Mouse (Mus musculus) left cerebral cortex, postnatal 36 days (tissue): ENCODE data around the gene Kcnip4. TPM values are rescaled to one million over a fixed set of nuclear protein-coding genes. Genes with fewer than 3 reads are reported as not detected.
A peak's percentile ranks its signal among the peaks of the same experiment; 100 is the strongest.

Source experiments
- DNase-seq, 2 experiments: peaks; one replicate each; pipeline ENCODE4 v3.0.0; 2021 to 2022; ENCODE audit warnings: low spot score in 2 of 2, mixed read lengths in 1 of 2
- intact Hi-C: fragments of 180-260 bp; cut with DNase I; formaldehyde crosslinking; loops from one replicate; pipeline ENCODE4 v1.15.1; 2025
- total RNA-seq, 2 experiments: library from RNA; stranded (reverse); gene quantifications; 2 replicates each; pipeline ENCODE4 v1.2.3; 2021

The Kcnip4 gene
- total RNA-seq, 2 experiments from 2014 or later, result 58.4 to 66.4 TPM

DNA sequence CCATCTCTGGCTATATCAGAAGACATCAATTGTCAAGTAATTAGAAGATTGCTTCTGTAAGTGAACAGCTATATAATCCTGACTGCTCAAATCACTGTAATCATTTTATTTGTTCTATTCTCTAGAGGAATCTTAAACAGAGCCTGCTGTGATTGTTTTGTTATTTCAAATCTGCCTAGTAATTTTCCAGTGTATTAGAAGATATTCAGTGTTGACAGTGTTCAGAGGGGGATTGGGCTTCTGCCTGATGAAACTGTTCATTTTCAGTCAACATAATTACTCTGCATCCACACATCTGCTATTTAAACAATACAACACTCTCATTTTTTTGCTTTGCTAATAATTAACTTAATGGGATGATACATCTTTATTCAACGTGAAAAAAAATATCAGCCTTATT lies 476.7 kb downstream of the Kcnip4 start:
- DNase-seq, result no peak

DNA sequence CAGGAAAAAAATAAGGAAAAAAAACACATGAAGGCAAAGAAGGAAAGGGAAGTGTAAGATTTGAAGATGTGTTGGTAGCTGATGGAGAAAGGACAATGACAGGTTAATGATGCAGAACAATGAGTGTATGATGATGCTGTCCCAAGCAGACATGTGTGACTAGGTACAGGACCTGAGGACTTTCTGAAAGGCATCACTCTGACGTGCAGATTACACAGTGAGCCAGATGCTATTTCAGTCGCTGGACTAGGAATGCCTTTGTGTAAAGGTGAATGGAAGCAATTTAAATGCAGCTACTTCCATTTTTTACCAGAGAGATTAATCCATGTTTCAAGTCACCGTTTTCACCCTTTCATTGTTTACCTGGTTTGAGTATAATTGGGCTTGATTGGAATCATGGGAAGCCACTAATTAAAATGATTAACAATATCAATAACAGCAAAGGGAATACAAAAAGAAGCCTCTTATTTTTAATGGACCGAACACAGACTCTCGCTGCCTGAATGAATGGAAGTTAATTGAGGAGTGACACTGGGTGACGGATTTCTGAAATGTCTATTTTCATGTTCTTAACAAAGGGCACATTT lies 483.4 kb downstream of the Kcnip4 start:
- intact Hi-C loops, result no loop called here
- DNase-seq, result no peak

More for the DNA sequence above, 476.7 kb downstream of the Kcnip4 start:
- intact Hi-C loops, result no loop called here

DNA sequence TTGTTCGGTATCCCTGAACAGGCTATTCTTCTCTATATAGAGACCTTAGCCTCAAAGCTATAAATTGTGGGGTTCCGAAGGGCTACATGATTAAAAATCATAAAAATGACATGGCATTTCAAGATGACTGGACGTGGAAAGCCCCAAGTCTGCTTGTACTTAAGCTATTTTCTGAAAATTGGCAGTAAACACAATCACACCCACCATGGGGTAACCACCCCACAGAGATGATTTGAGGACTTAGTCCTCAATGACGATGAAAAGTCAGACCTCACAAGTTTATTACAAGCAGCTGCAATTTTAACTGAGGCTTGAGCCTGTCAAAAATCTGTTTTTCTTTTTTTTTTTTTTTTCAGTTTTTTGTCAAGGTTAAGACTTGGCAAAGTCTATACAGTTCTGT lies 527.3 kb downstream of the Kcnip4 start:
- intact Hi-C loops, result no loop called here
- no peak for DNase-seq

DNA sequence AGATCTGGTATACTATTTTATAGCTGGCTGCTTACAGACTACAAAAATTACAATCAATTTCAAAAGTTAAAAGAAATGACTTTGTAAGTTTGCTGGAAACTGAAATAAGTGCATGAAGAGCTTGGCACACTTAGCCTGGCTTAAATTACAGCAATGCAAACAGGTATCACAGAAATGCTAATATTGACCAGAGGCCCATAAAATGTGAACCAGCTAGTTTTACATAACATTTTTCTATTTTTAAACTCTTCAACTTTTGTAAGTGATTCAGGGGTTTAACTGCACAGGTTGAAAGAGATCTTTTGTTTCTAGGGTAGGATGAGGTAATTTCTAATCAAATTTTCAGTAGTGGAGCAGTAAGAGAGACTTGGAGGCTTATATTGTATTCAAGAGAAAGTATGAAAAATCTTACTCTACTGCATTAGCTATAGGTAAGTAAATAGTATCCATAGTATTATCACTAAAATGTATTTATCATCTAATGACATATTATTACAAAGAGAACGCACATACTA lies 535.5 kb downstream of the Kcnip4 start:
- DNase-seq, result no peak
- intact Hi-C loops, result no loop called here

DNA sequence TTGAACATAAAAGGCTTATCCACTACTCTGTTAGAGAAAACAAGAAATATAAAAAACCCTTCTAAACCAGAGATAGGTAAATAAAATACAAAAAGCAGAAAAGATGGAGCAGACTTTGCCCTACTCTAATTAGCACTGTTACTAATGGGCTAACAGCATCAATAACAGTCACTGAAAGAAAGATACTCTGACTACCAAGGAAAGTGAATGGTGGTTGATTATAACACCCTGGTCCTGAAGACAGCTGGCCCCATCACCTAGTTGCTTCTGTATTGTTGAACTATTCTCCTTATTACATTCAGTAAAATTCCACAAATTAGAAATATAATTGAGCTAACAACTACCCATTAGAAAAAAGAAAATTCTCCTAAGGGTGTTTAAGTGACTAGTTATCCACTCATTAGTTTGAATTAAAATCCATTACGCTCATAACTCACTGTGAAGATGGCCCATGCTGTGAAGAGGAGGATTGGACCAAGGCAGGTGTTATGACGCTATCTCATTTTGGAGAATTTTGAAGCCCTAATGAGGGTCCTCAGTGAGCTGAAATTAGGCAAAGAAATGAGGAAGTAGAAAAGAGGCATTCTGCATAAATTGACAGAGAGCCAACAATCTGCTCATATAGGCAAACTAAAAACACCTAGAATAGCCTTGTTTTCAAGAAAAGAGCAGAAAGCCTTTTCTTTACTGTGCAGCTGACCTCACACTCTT lies 582.2 kb downstream of the Kcnip4 start:
- intact Hi-C loops, result no loop called here
- no peak for DNase-seq

DNA sequence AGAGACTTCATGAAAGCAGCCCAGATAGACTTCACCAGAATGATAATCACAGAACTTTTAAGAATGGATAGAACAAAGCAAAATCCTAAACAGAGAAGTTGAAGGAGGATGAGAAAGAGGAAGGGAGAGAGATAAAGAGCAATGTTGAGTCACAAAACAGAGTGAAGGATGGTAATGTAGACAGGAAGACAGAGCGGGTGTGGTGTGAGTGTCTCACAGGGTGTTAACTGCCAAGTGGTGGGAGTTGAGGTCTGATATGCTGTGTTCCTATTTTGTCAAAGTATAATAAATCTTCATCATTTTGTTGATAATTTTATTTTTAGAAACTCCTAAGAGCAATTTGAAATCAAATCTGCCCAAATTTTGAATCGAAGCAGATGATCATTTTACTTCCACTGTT lies 592.8 kb downstream of the Kcnip4 start:
- DNase-seq, result no peak
- intact Hi-C loops, result no loop called here

DNA sequence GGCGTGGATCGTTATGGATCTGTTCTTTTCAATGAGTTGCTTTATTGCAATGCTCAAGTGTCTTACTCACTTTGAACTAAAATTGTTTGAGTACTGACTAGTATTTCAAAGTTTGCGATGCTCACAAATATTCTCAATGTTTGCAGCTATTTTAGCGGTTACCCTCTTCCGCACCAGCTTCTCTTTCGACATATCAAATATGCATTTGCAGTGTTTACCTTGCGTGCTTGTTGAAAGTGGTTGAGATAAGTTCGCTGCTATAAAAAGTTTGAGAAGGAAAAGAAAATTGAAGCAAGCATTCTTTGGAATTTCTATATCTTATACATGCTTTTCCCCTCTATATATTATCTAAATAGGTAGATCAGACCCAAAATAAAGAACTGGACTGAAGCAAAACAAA lies 634.5 kb downstream of the Kcnip4 start:
- no peak for DNase-seq
- intact Hi-C loops, result no loop called here

DNA sequence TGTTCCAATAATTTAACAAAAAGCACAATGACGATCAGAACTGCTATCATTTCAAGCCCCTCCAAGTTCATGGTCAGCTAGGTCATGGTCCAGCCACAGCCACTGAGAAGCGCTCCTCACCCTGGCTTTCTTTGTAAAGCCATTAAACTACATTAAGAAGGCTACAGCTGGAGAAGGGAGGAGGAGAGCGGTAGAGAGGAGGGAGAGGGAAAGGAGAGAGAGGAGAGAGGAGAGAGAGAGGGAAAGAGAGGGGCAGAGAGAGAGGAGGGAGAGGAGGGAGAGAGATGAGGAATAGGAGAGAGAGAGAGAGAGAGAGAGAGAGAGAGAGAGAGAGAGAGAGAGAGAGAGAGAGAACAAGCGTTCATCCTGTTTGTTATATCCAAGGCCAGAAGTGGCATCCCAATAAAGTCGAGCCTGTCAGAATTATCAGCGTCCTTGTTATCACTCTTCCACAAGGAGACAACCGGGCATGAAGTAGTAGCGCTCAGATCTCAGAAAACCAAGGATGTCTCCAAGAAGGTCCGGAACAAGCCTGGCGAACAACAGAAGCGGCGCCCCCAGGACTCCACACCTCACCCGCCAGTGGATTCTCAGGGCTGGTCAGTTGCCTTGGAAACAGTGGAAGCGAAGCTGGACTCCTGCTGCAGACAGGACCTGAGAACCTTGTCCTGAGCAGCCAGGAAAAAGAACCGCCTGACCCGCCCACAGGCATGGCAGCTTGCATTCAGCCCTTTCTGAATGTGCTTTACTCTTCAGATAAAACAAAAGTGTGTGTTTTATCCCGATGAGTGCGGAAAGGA lies 635.1 kb downstream of the Kcnip4 start:
- intact Hi-C loops, result no loop called here
- DNase-seq, result peak; percentile 16 to 24

DNA sequence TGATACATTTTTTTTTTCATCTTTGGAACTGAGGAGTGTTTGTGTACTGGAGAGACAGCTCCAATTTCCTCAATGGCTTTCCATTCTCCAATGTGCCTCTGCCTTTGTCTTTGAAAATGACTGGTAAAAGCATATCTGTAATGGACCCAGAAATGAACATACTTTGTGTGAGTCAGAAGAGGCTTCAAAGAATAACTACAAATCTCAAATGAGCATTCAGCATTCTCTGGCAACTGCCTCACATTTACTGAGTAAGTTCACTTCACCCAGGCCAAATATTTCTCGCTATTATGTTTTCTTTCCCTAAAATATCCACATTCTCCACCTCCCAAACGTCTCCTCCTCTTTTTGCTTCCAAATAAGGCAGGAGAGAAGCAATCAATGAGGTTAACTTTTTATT lies 646.6 kb downstream of the Kcnip4 start:
- intact Hi-C loops, result no loop called here
- no peak for DNase-seq

DNA sequence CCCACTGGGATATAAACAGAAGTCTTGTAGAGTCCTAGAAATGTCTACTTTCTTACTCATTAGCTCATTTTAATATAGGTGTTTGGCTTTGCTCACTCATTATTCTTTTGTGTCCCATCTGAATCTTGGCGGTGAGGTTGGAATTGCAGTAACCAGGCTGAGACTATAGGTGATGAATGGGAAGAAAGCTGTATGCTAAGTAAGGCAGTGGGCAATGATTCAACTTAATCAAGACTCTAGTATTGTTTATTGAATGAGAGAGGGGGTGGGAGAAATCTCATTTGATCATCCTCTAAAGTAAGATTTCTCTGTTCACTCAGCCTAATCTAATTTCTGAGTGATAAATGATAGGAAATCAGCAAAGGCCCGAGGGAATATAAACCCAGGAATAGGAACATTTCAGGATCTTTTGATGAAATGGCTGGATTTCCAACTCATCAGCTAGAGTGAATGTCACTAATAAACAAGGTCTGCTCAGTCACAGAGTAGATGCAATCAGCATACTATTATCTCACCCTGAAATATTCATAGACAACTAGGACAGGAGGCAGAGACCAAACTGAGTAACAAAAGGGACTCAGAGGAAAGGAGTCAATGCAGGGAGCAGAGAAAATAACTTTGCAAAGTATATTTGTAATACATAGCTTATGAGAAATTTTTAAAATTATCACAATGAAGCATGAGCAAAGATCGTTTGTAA lies 660.3 kb downstream of the Kcnip4 start:
- no peak for DNase-seq
- intact Hi-C loops, result no loop called here

DNA sequence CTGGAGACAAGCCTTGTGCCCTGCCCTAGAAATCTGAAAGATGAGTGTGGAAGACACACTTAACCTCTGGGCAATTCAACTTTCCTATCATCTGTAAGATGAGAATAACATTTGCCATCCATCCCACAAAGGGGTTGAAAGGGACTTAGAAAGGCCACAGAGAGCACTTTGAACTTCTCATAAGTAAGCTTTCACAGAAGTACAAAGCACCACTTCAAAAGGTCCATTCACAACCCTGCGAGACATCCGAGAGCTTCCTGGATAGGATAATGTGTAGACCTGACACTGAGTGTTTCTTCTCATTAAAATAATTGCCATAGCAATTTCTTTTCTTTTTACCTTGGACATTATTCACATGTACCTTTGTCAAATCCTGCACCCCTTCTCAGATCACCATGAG lies 683.7 kb downstream of the Kcnip4 start:
- DNase-seq, result no peak
- intact Hi-C loops, result no loop called here

DNA sequence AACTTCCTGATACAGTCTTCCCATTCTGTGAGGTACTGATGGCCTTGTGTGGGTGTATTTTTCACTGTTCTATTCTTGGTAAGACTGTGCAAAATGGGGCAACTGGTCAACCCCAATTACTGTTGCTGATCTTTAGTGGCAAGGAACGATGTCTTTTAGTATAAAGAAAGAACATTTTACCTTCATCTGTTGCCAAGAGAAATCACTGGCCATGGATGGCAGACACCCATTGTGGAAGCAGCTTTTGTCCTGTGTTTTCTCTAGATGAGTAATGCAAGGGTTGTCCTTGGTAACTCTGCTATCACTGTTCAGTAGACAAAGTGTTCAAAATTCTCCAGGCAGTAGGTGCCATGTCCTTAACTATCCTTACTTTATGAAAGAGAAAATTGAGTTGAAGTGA lies 729.2 kb downstream of the Kcnip4 start:
- intact Hi-C loops, result no loop called here
- DNase-seq, result no peak

DNA sequence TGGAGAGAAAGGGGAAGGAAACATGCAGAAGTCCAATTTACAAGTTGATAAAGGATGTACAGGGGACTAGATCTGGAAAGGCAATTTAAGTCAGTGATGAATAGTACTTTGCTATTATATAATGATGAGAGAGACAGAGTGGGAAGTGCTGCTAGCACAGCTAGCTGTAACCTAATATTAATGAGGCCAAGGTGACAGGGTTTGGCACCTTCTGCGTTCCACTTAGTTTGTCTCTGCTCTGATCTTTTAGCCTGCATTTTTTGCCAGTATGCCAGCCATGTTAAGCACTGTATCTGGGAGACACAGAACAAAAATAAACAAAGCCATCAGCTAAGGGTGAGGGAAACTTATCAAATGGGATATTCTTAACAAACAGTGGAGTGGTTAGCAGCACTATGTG lies 745.3 kb downstream of the Kcnip4 start:
- intact Hi-C loops, result no loop called here
- no peak for DNase-seq

DNA sequence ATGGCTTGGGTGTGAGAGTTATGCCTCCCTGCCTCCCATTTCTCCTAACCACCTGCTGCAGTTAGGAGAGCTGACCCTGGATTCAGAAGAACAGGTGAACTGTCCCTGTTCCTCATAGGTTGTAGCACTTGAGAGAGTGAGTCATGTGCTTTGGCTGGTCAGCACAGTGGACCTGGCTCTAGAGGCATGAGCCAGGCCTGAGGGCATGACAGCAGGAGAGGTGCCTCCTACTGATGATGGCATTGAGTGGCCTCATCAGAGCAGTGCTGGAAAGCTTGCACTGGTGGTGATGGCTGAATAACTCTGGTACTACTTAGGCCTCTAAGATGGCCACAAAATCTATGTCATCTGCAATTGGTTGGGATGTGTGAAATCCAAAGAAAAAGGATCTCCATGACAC lies 776.1 kb downstream of the Kcnip4 start:
- intact Hi-C loops, result no loop called here
- no peak for DNase-seq

DNA sequence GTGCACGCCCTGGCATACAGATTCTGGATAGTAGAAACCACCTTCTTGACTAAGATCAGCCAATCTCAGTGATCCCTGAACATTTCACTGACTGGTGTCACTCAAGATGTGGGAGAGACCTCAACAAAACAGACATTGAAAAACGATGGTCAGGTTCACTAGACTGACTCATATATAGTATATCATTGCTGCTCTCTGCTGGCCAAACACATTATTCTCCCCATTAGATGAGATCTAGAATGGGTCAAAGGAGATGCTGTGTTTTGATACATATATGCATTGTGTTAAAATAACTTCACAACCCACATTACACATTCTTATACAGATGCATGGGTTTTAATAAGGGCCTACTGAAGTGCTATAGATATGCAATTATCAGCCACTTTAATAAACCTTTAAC lies 787.1 kb downstream of the Kcnip4 start:
- no peak for DNase-seq
- intact Hi-C loops, result loop anchor here (2.0 kb wide), 1 partner anchor 305 kb away; no protein-coding TSS in a partner anchor

DNA sequence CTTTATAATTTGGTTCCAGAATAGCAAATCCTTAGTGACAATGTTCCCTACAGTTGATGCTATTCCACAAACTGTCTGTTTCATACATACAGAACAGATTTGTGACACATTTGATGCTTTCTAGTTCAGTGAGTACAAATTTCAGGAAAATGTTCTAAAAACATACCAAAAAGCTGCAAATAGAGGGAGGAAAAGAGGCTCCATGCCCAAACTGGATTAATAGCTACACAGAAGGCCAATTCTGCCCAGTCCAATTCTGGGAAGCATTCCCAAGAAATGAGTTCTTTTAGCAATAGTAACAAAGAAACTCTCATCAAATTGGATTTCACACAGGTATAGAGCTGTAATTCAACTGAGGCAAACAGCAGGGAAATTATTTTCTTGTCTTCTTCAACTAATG lies 806.5 kb downstream of the Kcnip4 start:
- intact Hi-C loops, result no loop called here
- no peak for DNase-seq

DNA sequence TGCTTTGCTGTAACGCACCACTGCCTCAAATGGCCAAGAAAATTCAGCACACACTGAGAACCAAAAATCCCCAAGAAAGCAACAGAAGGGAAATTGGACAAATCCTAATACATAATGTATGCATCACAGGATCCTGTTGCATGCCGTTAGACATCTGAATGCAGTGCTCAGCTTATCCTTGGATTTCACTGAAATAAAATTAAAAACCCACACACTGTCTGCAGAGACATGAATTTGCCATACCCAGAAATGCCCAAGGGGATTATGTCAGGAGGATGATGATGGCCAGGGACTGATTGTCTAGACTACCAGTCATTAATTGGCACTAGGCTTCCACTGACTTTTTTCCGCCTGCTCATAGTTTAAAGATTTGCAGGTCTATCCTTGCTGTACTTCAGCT lies 818.7 kb downstream of the Kcnip4 start:
- DNase-seq, result no peak

DNA sequence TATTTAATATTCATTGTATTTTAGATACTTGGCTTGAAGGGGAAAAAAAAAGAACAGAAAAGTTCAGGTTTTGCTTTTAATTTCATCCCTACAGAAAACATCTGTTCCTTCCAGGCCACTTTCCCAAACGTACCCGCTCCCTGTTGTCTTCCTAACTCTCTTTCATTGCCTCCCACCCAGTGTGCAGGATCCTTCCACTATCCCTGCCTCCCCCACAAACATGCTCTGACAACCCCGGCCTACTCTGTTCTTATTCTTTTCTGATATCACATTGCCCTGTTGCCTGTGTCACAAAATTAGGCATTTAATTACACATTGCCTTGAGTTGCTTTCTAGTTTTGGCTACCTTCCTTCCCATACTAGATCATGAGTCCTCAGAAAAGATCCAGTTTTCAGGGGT lies 837.6 kb downstream of the Kcnip4 start:
- no peak for DNase-seq
- intact Hi-C loops, result no loop called here

More for the DNA sequence above, 818.7 kb downstream of the Kcnip4 start:
- intact Hi-C loops, result no loop called here

DNA sequence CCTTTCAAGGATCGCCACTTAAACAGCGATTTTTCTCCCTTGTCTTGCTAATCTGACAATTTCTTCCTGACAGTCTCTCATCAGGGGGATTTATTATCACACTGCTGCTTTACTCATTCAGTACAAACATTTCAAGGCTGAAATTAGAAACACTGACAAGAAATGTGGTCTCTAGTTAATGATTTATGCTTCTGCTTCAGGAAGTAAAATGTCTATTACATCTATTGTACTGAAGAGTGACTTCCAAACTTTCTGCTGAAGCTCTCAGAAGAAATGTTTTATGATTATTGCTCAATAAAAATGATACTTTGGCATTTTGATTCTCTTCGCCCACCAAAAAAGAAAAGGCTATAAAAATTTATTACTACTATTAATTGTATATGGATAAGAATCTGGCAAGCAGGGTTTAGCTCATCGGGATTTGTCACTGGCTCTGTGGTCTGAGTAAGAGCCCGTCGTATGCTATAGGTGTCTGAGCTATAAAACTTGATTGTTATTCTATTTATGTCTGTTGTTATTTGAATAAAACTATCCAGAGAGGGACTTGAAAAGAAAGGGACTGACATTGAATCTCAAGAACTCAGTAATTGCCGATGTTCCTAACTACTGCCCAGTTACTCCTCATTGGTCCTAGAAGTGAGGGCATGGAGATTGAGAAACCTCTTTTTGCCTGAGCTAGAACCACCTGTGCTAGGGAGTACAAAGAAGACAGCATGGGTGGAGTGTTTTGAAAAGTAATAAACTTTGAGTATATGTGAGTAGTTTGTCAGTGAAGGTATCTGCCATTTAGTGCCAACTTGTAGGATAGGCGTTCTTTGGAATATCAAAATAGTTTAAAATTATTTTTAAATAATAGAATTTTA lies 844.7 kb downstream of the Kcnip4 start:
- no peak for DNase-seq
- intact Hi-C loops, result no loop called here
